Mouse (Mus musculus) spleen, adult 2 months (tissue): ENCODE measurements around the gene Plekhh1.

ENCODE experiments used
- CTCF ChIP-seq: fragments of 200-500 bp; IDR thresholded peaks from 2 replicates; pipeline ENCODE4 v1.5.1; 2011; ENCODE audit warnings: mild to moderate bottlenecking, inconsistent platforms; ENCODE audit not compliant: insufficient read depth, insufficient read length, insufficient replicate concordance; ENCODE audit errors: extremely low read depth
- POLR2A ChIP-seq: fragments of 200-500 bp; IDR thresholded peaks from 2 replicates; pipeline ENCODE4 v1.6.1; 2011; ENCODE audit warnings: low read depth, low read length, inconsistent platforms

DNA sequence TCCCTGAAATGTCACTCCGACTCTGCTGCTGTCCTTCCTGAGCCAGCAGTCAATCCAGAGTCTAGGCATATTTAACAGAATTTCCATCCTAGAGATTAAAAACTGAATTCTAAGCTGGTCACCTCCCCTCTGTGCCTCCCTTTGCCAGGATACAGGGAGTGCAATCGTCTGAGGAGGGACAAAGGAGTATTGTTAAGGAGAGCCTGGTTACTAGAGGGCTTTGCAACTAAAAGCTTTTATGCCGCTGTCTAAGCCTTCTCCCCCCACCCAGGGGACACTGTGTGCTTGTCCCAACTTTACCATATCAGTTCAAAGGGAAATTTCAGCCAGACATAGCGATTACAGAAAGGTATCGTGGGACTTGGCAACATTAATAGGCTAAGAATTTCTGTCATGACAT lies 12.9 kb upstream of the Plekhh1 start:
- no peak for TF ChIP-seq CTCF
- no peak for TF ChIP-seq POLR2A
